In genomic region chr15:96537272-96537671, GRCm38 (mm10) we compare ENCODE assay signal across 24 mouse cellular contexts.
"Had no signal": no experiment of that assay in that cellular context is flagged by ENCODE, and none has a peak within 500 bp of the region (broad histone marks: within the 10 kb centered on the region; RNA-seq: fewer than 3 reads in every experiment).

No protein-coding gene starts in this region.

- DNase-seq: gastrocnemius, adult 2 months; gastrocnemius, postnatal 10 days; gastrocnemius, postnatal 25 days; heart, adult 18-20 months; heart, postnatal 10 days; kidney, adult 11 months; kidney, adult 2 months; kidney, adult 9 months; kidney, postnatal 14 days; kidney, postnatal 36 days; liver had no signal

- H3K9me3 ChIP-seq: heart, embryonic 10.5 days; heart, embryonic 12.5 days; hindbrain, embryonic 13.5 days; hindbrain, embryonic 15.5 days; kidney, embryonic 15.5 days; limb, embryonic 10.5 days; limb, embryonic 12.5 days had no signal

- ATAC-seq: forebrain, embryonic 16.5 days; hindbrain, postnatal 0 days had no signal

- H3K4me2 ChIP-seq: heart, embryonic 12.5 days; hindbrain, embryonic 13.5 days; hindbrain, embryonic 15.5 days; kidney, embryonic 15.5 days; limb, embryonic 12.5 days; liver, embryonic 11.5 days had no signal

- H3K9ac ChIP-seq: heart, embryonic 12.5 days; hindbrain, embryonic 13.5 days; hindbrain, embryonic 15.5 days; kidney, embryonic 15.5 days; limb, embryonic 12.5 days had no signal

- H3K4me1 ChIP-seq: heart, embryonic 10.5 days; heart, embryonic 12.5 days; hindbrain, embryonic 13.5 days; hindbrain, embryonic 15.5 days; kidney, embryonic 15.5 days; limb, embryonic 10.5 days; limb, embryonic 12.5 days had no signal

- H3K4me3 ChIP-seq: gastrocnemius, adult 2 months; heart, embryonic 10.5 days; heart, embryonic 12.5 days; hindbrain, embryonic 13.5 days; hindbrain, embryonic 15.5 days; kidney, embryonic 15.5 days; layer of hippocampus, adult 2 months; left cerebral cortex, adult 2 months; limb, embryonic 10.5 days; limb, embryonic 12.5 days had no signal

- H3K27ac ChIP-seq: gastrocnemius, adult 2 months; heart, embryonic 10.5 days; hindbrain, embryonic 13.5 days; hindbrain, embryonic 15.5 days; hindbrain, postnatal 0 days; kidney, embryonic 15.5 days; kidney, postnatal 0 days; layer of hippocampus, adult 2 months; left cerebral cortex, adult 2 months; limb, embryonic 10.5 days; limb, embryonic 12.5 days had no signal

- H3K27me3 ChIP-seq: heart, embryonic 12.5 days; hindbrain, embryonic 13.5 days; hindbrain, embryonic 15.5 days; kidney, embryonic 15.5 days; limb, embryonic 12.5 days had no signal

- H3K36me3 ChIP-seq: heart, embryonic 10.5 days; heart, embryonic 12.5 days; hindbrain, embryonic 13.5 days; hindbrain, embryonic 15.5 days; kidney, embryonic 15.5 days; limb, embryonic 10.5 days; limb, embryonic 12.5 days had no signal
